Mouse (Mus musculus): ENCODE results near the gene Defb29.

DNA sequence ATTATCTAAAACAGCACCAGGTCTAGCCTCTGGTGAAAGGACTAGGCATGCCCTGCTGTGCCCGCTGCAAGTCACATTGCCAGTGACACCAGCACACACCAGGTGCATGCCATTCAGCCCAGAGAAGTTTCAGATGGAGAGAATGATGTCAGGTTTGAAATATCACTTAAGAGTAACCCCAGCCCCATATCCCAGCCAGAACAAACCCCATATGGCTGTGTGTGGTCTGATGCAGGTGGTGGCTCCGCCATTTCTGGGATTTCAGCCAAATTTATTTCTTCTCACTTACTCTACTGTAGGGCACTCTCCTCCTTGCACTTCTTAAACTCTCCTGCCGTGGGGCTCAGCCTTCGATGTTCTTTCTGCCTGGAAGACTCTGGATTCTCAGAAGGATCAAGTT, 23.8 kb downstream of the Defb29 start:
- TF ChIP-seq CTCF (IDR thresholded peaks at IDR 0.05; ENCODE audit: borderline replicate concordance, insufficient read depth, low read length) = no peak
- no peak for TF ChIP-seq POLR2A (IDR thresholded peaks at IDR 0.05; ENCODE audit: low read depth, low read length)

Measured in embryonic fibroblast, embryonic 13.5 days (primary cell).